Mouse (Mus musculus): ENCODE data around the gene Lhx5. TPM values are rescaled to one million over a fixed set of nuclear protein-coding genes. Genes with fewer than 3 reads are reported as not detected.

The Lhx5 gene
- polyA plus RNA-seq, 1 experiment from 2014 or later: 0.16 TPM

DNA sequence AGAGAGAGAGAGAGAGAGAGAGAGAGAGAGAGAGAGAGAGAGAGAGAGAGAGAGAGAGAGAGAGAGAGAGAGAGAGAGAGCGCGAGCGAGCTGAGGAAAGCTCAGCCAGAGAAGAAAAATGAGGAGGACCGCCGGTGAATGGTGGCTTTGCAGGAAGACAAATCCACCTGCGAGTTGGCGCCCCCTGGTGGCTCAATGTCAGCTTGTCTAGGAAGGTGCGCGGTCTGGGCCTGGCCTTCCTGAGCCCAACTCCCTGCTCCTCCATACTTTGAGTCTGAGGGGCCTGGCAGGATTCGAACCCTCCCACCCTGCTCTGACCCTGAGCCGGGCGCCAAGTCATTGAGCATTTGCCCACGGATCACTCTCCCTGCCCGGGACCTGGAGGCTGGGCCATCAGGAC is 9.2 kb downstream of the Lhx5 start:
- Histone ChIP-seq H3K27me3 (ENCODE audit: control insufficient read depth, insufficient read depth, low read length) (peaks cover 33% of the 10 kb centered on the region), H3K27ac (replicated peaks) (no peak overlapping the region), H3K4me2 (replicated peaks; ENCODE audit: low read depth) (peak overlapping the region; percentile 51), H3K9me3 (ENCODE audit: control insufficient read depth, low read length) (no peaks in the 10 kb centered on the region), H3K36me3 (ENCODE audit: control insufficient read depth, insufficient read depth, low read length) (no peaks in the 10 kb centered on the region), H3K4me1 (replicated peaks; ENCODE audit: control insufficient read depth, insufficient read depth) (no peaks in the 10 kb centered on the region; the same call in 1 of the 2 replicates), H3K9ac (ENCODE audit: low read length) (no peak overlapping the region), H3K4me3 (ENCODE audit: low read depth, low read length) (peak overlapping the region; percentile 29)
- TF ChIP-seq CTCF (IDR thresholded peaks at IDR 0.05; ENCODE audit: low read depth): peak; percentile 87
- no peak for TF ChIP-seq EP300 (optimal IDR thresholded peaks at IDR 0.05)
- DNase-seq (ENCODE audit: low spot score) (peak; percentile 93), ATAC-seq (ENCODE audit: low FRiP score, low TSS enrichment) (peak; percentile 65)
- WGBS: 6% methylated on average over 14 of the region's 14 CpGs

DNA sequence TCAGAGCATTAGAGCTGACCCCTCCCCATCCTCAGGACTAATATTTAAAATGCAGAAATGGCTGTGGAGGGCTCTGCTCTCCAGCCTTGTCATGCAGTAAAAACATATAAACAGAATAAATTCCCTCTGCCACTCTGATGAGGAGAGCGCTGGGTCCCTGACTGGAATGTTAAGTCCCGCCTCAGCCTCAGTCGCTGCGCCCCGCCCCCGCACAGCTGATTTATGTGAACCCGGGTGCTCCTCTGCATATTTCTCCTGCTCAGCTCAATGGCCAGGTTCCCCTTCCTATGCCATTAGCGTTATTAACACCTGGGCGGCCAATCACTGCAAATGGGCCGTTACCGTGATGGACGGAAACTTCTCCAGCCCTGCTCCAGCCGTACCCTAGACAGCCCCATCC is 15.8 kb downstream of the Lhx5 start:
- Histone ChIP-seq H3K27me3 (ENCODE audit: control insufficient read depth, insufficient read depth, low read length) (no peaks in the 10 kb centered on the region; the same call in 1 of the 2 replicates), H3K4me1 (replicated peaks; ENCODE audit: control insufficient read depth, insufficient read depth) (no peaks in the 10 kb centered on the region), H3K27ac (replicated peaks) (no peak overlapping the region), H3K4me2 (replicated peaks; ENCODE audit: low read depth) (no peak overlapping the region), H3K9ac (ENCODE audit: low read length) (no peak overlapping the region), H3K4me3 (ENCODE audit: low read depth, low read length) (no peak overlapping the region), H3K9me3 (ENCODE audit: control insufficient read depth, low read length) (no peaks in the 10 kb centered on the region), H3K36me3 (ENCODE audit: control insufficient read depth, insufficient read depth, low read length) (no peaks in the 10 kb centered on the region)
- ATAC-seq (ENCODE audit: low FRiP score, low TSS enrichment) (no peak), DNase-seq (ENCODE audit: low spot score) (no peak)
- TF ChIP-seq EP300 (optimal IDR thresholded peaks at IDR 0.05): no peak
- no peak for TF ChIP-seq CTCF (IDR thresholded peaks at IDR 0.05; ENCODE audit: low read depth)
- 21% methylated on average over 13 of the region's 13 CpGs for WGBS

DNA sequence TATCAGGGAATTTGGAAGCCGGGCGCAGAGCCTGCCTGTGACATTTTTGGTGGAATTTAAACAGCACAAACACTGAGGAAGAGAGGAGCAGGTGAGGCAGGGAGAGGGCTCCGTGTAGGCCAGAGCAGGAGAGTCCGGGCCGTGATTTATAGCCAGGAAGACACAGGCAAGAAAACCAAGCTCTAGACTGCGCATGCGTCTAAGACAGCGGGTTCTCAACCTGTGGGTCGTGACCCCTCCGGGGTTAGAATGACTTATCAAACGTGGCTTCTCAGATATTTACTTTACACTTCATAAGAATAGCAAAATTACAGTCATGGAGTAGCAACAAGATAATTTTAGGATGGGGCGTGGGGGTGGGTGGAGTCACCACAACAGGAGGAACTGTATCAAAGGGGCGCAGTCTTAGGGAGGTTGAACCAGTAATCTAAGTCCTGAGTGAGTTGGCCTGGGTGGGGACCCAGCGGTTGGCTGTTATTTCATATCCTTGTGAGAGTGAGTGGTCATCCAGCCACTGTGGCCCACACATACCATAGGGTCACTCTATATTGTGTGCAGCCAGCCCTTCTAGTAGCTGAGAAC is 23.3 kb downstream of the Lhx5 start:
- H3K4me2 ChIP-seq (replicated peaks; ENCODE audit: low read depth): no peak overlapping the region
- WGBS: 28% methylated on average over 14 of the region's 14 CpGs
- no peak for TF ChIP-seq CTCF (IDR thresholded peaks at IDR 0.05; ENCODE audit: low read depth)
- no peak for TF ChIP-seq EP300 (optimal IDR thresholded peaks at IDR 0.05)

DNA sequence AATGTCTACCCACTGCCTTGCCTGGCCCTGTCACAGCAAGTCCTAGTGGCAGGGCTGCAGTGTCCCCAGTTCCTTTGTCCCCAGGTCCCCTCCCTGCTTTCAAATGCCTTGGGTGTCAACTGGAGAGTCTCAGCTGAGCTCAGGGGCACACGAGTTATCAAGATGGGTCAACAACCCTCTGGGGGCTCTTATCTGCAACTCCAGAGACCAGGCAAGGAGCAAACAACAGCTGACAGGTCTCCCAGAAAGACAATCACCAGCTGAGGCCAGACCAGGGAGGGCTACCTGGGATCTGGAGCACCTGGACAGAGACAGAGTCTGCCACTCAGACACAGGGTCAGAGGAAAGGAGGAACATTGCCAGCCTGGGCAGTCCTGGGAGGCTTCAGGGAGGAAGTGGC is 24.8 kb downstream of the Lhx5 start:
- no peak for TF ChIP-seq EP300 (optimal IDR thresholded peaks at IDR 0.05)
- H3K27ac ChIP-seq (replicated peaks): no peak overlapping the region
- no peaks in the 10 kb centered on the region for H3K4me1 ChIP-seq (replicated peaks; ENCODE audit: control insufficient read depth, insufficient read depth)
- no peak for DNase-seq (ENCODE audit: low spot score)
- WGBS: 22% methylated on average over 1 of the region's 1 CpGs
- no peaks in the 10 kb centered on the region for H3K9me3 ChIP-seq (ENCODE audit: control insufficient read depth, low read length)
- H3K36me3 ChIP-seq (ENCODE audit: control insufficient read depth, insufficient read depth, low read length): no peaks in the 10 kb centered on the region
- no peak for ATAC-seq (ENCODE audit: low FRiP score, low TSS enrichment)
- H3K4me2 ChIP-seq (replicated peaks; ENCODE audit: low read depth): no peak overlapping the region
- H3K27me3 ChIP-seq (ENCODE audit: control insufficient read depth, insufficient read depth, low read length): no peaks in the 10 kb centered on the region
- H3K9ac ChIP-seq (ENCODE audit: low read length): no peak overlapping the region
- no peak overlapping the region for H3K4me3 ChIP-seq (ENCODE audit: low read depth, low read length)

More for the DNA sequence above, 23.3 kb downstream of the Lhx5 start:
- H3K4me1 ChIP-seq (replicated peaks; ENCODE audit: control insufficient read depth, insufficient read depth): no peaks in the 10 kb centered on the region
- no peaks in the 10 kb centered on the region for H3K9me3 ChIP-seq (ENCODE audit: control insufficient read depth, low read length)
- no peak overlapping the region for H3K27ac ChIP-seq (replicated peaks)
- H3K4me3 ChIP-seq (ENCODE audit: low read depth, low read length): no peak overlapping the region
- no peaks in the 10 kb centered on the region for H3K36me3 ChIP-seq (ENCODE audit: control insufficient read depth, insufficient read depth, low read length)
- H3K27me3 ChIP-seq (ENCODE audit: control insufficient read depth, insufficient read depth, low read length): no peaks in the 10 kb centered on the region
- DNase-seq (ENCODE audit: low spot score) (no peak), ATAC-seq (ENCODE audit: low FRiP score, low TSS enrichment) (no peak)
- H3K9ac ChIP-seq (ENCODE audit: low read length): no peak overlapping the region

DNA sequence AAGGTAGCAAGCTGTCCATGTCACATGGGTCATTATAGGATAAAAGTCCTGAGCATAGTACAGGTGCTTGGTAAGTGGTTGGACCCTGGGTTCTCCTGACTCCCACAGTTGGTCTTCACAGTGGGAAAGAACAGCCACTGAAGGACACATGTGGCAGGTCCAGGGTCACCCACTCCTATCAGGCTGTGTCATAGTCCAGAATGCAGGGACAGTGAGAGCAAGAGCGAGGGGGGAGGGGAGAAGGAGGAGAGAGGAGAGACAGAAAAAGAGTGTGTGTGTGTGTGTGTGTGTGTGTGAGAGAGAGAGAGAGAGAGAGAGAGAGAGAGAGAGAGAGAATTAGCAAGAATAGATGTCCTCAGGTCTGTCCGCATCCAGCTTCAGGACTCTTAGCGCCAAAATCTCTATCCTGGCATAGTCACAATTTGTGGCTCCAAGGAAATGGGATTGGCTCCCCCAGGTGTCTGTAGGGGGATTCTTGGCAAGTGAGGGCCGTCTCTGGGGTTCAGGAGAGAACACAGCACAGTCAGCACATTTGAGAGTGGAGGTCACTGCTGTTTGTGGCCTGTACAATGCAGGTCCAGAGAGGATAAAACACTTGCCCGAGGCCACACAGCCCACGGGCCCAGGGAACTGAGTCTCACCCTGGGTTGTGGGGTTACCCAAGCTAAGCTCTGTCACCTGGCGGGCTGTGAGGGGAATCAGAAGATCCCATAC is 25.5 kb downstream of the Lhx5 start:
- no peak overlapping the region for H3K9ac ChIP-seq (ENCODE audit: low read length)
- DNase-seq (ENCODE audit: low spot score) (no peak), ATAC-seq (ENCODE audit: low FRiP score, low TSS enrichment) (no peak)
- H3K4me2 ChIP-seq (replicated peaks; ENCODE audit: low read depth): no peak overlapping the region
- H3K27me3 ChIP-seq (ENCODE audit: control insufficient read depth, insufficient read depth, low read length): no peaks in the 10 kb centered on the region
- TF ChIP-seq CTCF (IDR thresholded peaks at IDR 0.05; ENCODE audit: low read depth): no peak
- TF ChIP-seq EP300 (optimal IDR thresholded peaks at IDR 0.05): no peak
- no peaks in the 10 kb centered on the region for H3K36me3 ChIP-seq (ENCODE audit: control insufficient read depth, insufficient read depth, low read length)
- whole genome bisulfite sequencing: 55% methylated on average over 7 of the region's 7 CpGs
- H3K27ac ChIP-seq (replicated peaks): no peak overlapping the region
- H3K9me3 ChIP-seq (ENCODE audit: control insufficient read depth, low read length): no peaks in the 10 kb centered on the region
- H3K4me1 ChIP-seq (replicated peaks; ENCODE audit: control insufficient read depth, insufficient read depth): no peaks in the 10 kb centered on the region
- H3K4me3 ChIP-seq (ENCODE audit: low read depth, low read length): no peak overlapping the region

DNA sequence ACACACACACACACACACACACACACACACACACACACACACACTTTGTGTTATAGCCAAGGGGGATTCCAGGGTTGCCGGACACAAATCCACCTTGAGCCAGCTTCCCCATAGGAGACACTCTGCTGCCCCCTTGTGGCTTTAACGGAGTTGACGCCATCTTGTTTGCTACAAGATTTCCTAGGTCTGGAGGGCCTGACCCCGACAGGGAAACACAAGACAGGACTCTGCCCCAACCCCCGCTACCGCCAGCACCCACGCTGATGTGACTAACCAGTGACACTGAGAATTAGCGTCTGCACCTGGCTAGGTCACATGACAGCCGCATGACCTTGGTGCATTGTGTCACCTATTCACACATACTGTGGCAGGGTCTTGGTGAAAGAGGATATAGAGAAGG is 26.1 kb downstream of the Lhx5 start:
- no peaks in the 10 kb centered on the region for H3K4me1 ChIP-seq (replicated peaks; ENCODE audit: control insufficient read depth, insufficient read depth)
- H3K27me3 ChIP-seq (ENCODE audit: control insufficient read depth, insufficient read depth, low read length): no peaks in the 10 kb centered on the region
- H3K4me3 ChIP-seq (ENCODE audit: low read depth, low read length): no peak overlapping the region
- WGBS: 6% methylated on average over 9 of the region's 9 CpGs
- ATAC-seq (ENCODE audit: low FRiP score, low TSS enrichment) (no peak), DNase-seq (ENCODE audit: low spot score) (peak; percentile 77)
- H3K36me3 ChIP-seq (ENCODE audit: control insufficient read depth, insufficient read depth, low read length): no peaks in the 10 kb centered on the region
- no peak overlapping the region for H3K4me2 ChIP-seq (replicated peaks; ENCODE audit: low read depth)
- no peaks in the 10 kb centered on the region for H3K9me3 ChIP-seq (ENCODE audit: control insufficient read depth, low read length)
- H3K9ac ChIP-seq (ENCODE audit: low read length): no peak overlapping the region
- TF ChIP-seq CTCF (IDR thresholded peaks at IDR 0.05; ENCODE audit: low read depth) (peak; percentile 79), EP300 (optimal IDR thresholded peaks at IDR 0.05) (no peak)
- H3K27ac ChIP-seq (replicated peaks): no peak overlapping the region
